Mouse (Mus musculus) lung, postnatal 0 days (tissue): ENCODE data around the gene Hist2h3c1. TPM values are rescaled to one million over a fixed set of nuclear protein-coding genes. Genes with fewer than 3 reads are reported as not detected.

ENCODE experiments used
- ATAC-seq: fragments of 200-750 bp; cut with Nextera tagmentation; 2 replicates; pipeline ENCODE4 v1.8.0; 2017; ENCODE audit warnings: moderate library complexity
- DNase-seq: peaks from one replicate; pipeline ENCODE4 v3.0.0-alpha.2; 2016; ENCODE audit warnings: low spot score
- H3K27ac ChIP-seq: fragments of 300-500 bp; sonication (generic); 2 replicates; pipeline ENCODE4 v1.5.1; 2014; ENCODE audit warnings: antibody characterized with exemption, mild to moderate bottlenecking, low read length, mixed read lengths
- H3K27me3 ChIP-seq: fragments of 300-500 bp; sonication (generic); replicated peaks from 2 replicates; pipeline ENCODE4 v1.6.1; 2014; ENCODE audit warnings: low read length, mixed read lengths; ENCODE audit not compliant: insufficient read depth
- H3K36me3 ChIP-seq: fragments of 300-500 bp; sonication (generic); 2 replicates; pipeline ENCODE4 v1.6.1; 2014; ENCODE audit warnings: low read length, mixed read lengths; ENCODE audit not compliant: insufficient read depth
- H3K4me1 ChIP-seq: fragments of 300-500 bp; sonication (generic); 2 replicates; pipeline ENCODE4 v1.6.1; 2014; ENCODE audit warnings: antibody characterized with exemption, low read depth, low read length, mixed read lengths; ENCODE audit not compliant: insufficient read depth
- H3K4me2 ChIP-seq: fragments of 300-500 bp; sonication (generic); replicated peaks from 2 replicates; pipeline ENCODE4 v1.6.1; 2014; ENCODE audit warnings: low read depth, mild to moderate bottlenecking, low read length, moderate library complexity, mixed read lengths
- H3K4me3 ChIP-seq: fragments of 300-500 bp; sonication (generic); 2 replicates; pipeline ENCODE4 v1.5.1; 2014; ENCODE audit warnings: low read depth, low read length
- H3K9ac ChIP-seq: fragments of 300-500 bp; sonication (generic); replicated peaks from 2 replicates; pipeline ENCODE4 v1.6.1; 2014; ENCODE audit warnings: low read depth, mild to moderate bottlenecking
- H3K9me3 ChIP-seq: fragments of 300-500 bp; sonication (generic); 2 replicates; pipeline ENCODE4 v1.6.1; 2016; ENCODE audit warnings: low read length, mixed read lengths
- CTCF ChIP-seq: IDR thresholded peaks from 2 replicates; pipeline ENCODE4 v1.5.1; 2016; ENCODE audit warnings: antibody characterized with exemption, mild to moderate bottlenecking
- EP300 ChIP-seq: IDR thresholded peaks from 2 replicates; pipeline ENCODE4 v1.6.1; 2016; ENCODE audit warnings: antibody characterized with exemption, mild to moderate bottlenecking, control low read depth
- WGBS: fragments of 180-500 bp; shearing (Covaris S2); extraction: QIAGEN DNeasy Blood & Tissue Kit; methylation state at CpG from one replicate; pipeline ENCODE4 v1.1.7; 2014; 5-methylcytosine and 5-hydroxymethylcytosine counted together
- polyA plus RNA-seq: library from polyadenylated mRNA; unstranded; fragments of >200 nt; fragmentation: Nextera tagmentation; extraction: Ambion mirVana; gene quantifications from 2 replicates; pipeline ENCODE4 v1.2.1, GENCODE M21; 2015

Hist2h3c1 gene
- polyA plus RNA-seq, 1 experiment from 2014 or later, result not detected

GRCm38 (mm10) chr3:96247356-96248140 lies 1.1 kb downstream of the Hist2h3c1 start:
- Histone ChIP-seq H3K4me3 (no peak overlapping the region), H3K4me1 (peaks cover 10% of the 10 kb centered on the region; the same call in 1 of the 2 replicates), H3K27ac (no peak overlapping the region), H3K9ac (no peak overlapping the region), H3K4me2 (no peak overlapping the region; the same call in 1 of the 2 replicates), H3K27me3 (no peaks in the 10 kb centered on the region), H3K9me3 (no peaks in the 10 kb centered on the region), H3K36me3 (no peaks in the 10 kb centered on the region)
- no peak for DNase-seq
- WGBS, result 13% methylated on average over 11 of the region's 11 CpGs
- ATAC-seq, result no peak
- no peak for TF ChIP-seq CTCF
- no peak for TF ChIP-seq EP300

- Histone ChIP-seq H3K27me3 (no peaks in the 10 kb centered on the region; the same call in 1 of the 2 replicates), H3K27ac (no peak overlapping the region), H3K9me3 (no peaks in the 10 kb centered on the region), H3K4me2 (no peak overlapping the region), H3K9ac (no peak overlapping the region), H3K4me1 (peaks cover 10% of the 10 kb centered on the region; the same call in 1 of the 2 replicates), H3K36me3 (no peaks in the 10 kb centered on the region), H3K4me3 (no peak overlapping the region)
- DNase-seq, result no peak
- ATAC-seq, result no peak
- TF ChIP-seq CTCF (no peak), EP300 (no peak)
- WGBS, result 36% methylated on average over 6 of the region's 6 CpGs
Observed at GRCm38 (mm10) chr3:96248141-96249033, 1.9 kb downstream of the Hist2h3c1 start.

- Histone ChIP-seq H3K36me3 (no peaks in the 10 kb centered on the region), H3K27me3 (peaks cover 2% of the 10 kb centered on the region; the same call in 1 of the 2 replicates), H3K9ac (no peak overlapping the region), H3K27ac (no peak overlapping the region), H3K4me2 (no peak overlapping the region), H3K9me3 (no peaks in the 10 kb centered on the region), H3K4me3 (no peak overlapping the region), H3K4me1 (peaks cover 7% of the 10 kb centered on the region; the same call in 1 of the 2 replicates)
- ATAC-seq (no peak), DNase-seq (no peak)
- WGBS, result 48% methylated on average over 4 of the region's 4 CpGs
- no peak for TF ChIP-seq CTCF
- TF ChIP-seq EP300, result no peak
Observed at GRCm38 (mm10) chr3:96249034-96249345, 2.5 kb downstream of the Hist2h3c1 start.

- no peak overlapping the region for H3K4me2 ChIP-seq
- H3K27ac ChIP-seq, result no peak overlapping the region
- DNase-seq (no peak), ATAC-seq (no peak)
- no peak overlapping the region for H3K4me3 ChIP-seq
- H3K27me3 ChIP-seq, result peaks cover 3% of the 10 kb centered on the region; the same call in 1 of the 2 replicates
- no peaks in the 10 kb centered on the region for H3K36me3 ChIP-seq
- 0 out of 2 replicates have a peak, but pooled peaks cover 3% of the 10 kb centered on the region for H3K4me1 ChIP-seq
- H3K9ac ChIP-seq, result no peak overlapping the region
- no peaks in the 10 kb centered on the region for H3K9me3 ChIP-seq
- 72% methylated on average over 3 of the region's 3 CpGs for WGBS
- TF ChIP-seq EP300, result no peak
- TF ChIP-seq CTCF, result no peak
Observed at GRCm38 (mm10) chr3:96250890-96251289, 4.4 kb downstream of the Hist2h3c1 start.

- Histone ChIP-seq H3K36me3 (no peaks in the 10 kb centered on the region), H3K4me3 (no peak overlapping the region), H3K9ac (no peak overlapping the region), H3K9me3 (no peaks in the 10 kb centered on the region), H3K4me1 (0 out of 2 replicates have a peak, but pooled peaks cover 3% of the 10 kb centered on the region), H3K4me2 (no peak overlapping the region), H3K27ac (no peak overlapping the region), H3K27me3 (peaks cover 3% of the 10 kb centered on the region; the same call in 1 of the 2 replicates)
- TF ChIP-seq EP300, result no peak
- TF ChIP-seq CTCF, result no peak
- no peak for DNase-seq
- ATAC-seq, result no peak
- WGBS, result 86% methylated on average over 3 of the region's 3 CpGs
Observed at GRCm38 (mm10) chr3:96251787-96252186, 5.3 kb downstream of the Hist2h3c1 start.

- Histone ChIP-seq H3K9me3 (no peaks in the 10 kb centered on the region), H3K27ac (no peak overlapping the region), H3K4me1 (no peaks in the 10 kb centered on the region), H3K4me3 (no peak overlapping the region), H3K27me3 (peaks cover 13% of the 10 kb centered on the region), H3K9ac (no peak overlapping the region), H3K36me3 (no peaks in the 10 kb centered on the region), H3K4me2 (no peak overlapping the region)
- 54% methylated on average over 10 of the region's 10 CpGs for WGBS
- TF ChIP-seq EP300 (no peak), CTCF (no peak)
- DNase-seq (no peak), ATAC-seq (no peak)
Observed at GRCm38 (mm10) chr3:96254683-96255355, 8.3 kb downstream of the Hist2h3c1 start.
